Mouse (Mus musculus) CD4-positive, CD25-positive, alpha-beta regulatory T cell, adult 2 months (primary cell): ENCODE data around the gene Il17rd.

ENCODE experiments used
- DNase-seq: peaks from one replicate; pipeline ENCODE4 v3.0.0-alpha.2; 2012; ENCODE audit warnings: low read depth, low spot score

Il17rd gene

GRCm38 (mm10) chr14:27044221-27044966, 5.7 kb downstream of the Il17rd start:
- no peak for DNase-seq

GRCm38 (mm10) chr14:27044967-27045361, 6.2 kb downstream of the Il17rd start:
- peak; percentile 52 for DNase-seq

DNA sequence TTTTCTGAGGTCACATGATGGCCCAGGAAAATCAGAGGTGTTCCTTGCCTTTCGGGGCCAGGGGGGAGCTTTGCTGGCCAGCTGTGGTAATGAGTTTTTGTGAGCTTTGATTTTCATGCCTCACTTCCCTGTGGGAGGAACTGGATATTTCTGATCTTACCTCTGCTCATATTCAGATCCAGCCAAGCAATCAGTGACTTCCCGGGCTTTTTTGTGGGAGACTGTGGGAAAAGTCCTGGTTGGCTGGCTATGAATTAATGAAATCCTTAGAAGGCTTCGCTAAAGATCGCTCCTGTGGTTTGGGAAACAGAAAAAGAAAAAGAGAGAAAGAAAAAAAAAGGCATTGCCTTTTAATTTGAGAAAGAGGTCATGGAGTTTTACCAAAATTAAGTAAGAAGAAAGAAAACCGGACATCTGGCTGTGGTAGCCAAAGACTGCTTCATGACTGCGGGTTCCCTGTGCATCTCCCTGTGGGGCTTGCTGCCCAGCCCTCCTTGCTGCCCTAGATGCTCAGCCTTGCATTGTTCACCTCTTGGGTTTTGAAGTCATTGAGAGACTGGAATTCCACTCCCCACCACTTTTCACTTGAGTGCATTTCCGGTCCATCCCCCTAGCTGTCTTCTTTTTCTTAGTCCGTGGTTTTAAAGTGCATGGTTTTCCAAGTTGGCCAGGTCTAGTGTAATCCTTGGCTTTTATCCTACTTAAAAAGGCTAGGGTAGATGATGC, 9.7 kb downstream of the Il17rd start:
- DNase-seq: no peak

GRCm38 (mm10) chr14:27050043-27050442, 11.3 kb downstream of the Il17rd start:
- no peak for DNase-seq

DNA sequence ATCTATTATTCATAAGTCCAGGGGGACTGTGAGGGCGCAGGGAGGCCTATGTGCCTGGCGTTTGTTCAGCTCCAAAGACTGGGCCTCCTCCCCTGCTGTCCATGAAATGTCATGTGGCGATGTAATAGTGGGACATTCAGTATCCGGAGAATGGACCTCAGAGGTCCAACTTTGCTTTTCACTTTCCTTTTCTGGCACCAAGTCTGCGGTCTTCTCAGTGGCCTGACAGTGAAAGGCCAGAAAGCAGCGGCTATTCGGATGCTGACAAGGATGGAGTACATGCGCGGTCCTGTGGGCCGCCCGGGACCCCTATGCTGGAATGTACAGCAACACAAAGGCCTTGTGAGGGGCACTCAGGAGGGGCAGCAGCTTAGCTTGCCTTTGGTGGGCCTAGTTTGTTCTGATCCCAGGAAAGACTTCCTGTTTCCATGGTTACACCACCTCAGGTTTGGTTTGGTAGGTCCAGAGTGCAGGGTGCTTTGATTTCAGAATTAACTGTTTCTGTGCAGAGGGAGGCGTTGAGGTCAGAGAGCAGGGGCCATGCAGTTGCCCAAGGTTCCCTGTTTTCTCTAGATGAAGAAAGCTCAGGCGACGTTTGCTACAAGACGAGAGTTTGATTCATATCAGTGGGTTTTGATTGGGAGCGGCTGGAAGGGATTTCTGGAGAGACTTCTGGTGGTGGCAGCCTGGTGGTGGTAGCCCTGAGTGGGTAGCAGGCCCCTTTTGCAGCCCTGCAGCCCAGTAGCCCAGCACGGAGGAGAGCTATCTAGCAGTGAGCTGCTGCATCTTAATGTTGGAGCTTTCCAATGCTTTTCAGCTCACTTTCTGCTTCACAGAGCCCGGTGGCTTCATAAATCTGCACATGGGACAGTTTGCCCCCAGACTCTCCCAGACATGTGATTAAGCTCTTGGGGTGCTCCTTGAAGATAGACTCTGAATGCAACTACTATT, 12.1 kb downstream of the Il17rd start:
- no peak for DNase-seq

GRCm38 (mm10) chr14:27051511-27051895, 12.8 kb downstream of the Il17rd start:
- no peak for DNase-seq

GRCm38 (mm10) chr14:27058535-27059223, 19.9 kb downstream of the Il17rd start:
- DNase-seq: no peak

DNA sequence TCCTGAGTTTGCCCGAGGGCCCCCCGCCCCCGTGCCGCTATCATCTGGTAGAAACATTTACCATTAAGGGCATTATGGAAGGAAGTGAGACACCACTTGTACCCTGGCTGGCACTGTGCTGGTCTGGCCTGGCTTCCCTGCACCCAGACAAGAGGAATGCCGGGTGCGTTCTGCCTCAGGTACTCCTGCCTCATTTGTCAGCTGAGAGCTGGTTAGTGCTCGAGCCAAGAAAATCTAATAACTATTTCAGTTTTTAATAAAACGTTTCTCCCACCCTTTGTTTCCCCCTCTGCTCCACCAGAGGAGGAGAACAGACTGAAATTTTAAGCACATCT, 20.4 kb downstream of the Il17rd start:
- no peak for DNase-seq

- DNase-seq: no peak
Measured at GRCm38 (mm10) chr14:27063338-27063737, 24.6 kb downstream of the Il17rd start.

- no peak for DNase-seq
Measured at GRCm38 (mm10) chr14:27066171-27066929, 27.6 kb downstream of the Il17rd start.

- DNase-seq: no peak
Measured at GRCm38 (mm10) chr14:27067866-27068271, 29.1 kb downstream of the Il17rd start.

- no peak for DNase-seq
Measured at GRCm38 (mm10) chr14:27069434-27070097, 30.8 kb downstream of the Il17rd start.

GRCm38 (mm10) chr14:27070128-27070527, 31.4 kb downstream of the Il17rd start:
- no peak for DNase-seq

DNA sequence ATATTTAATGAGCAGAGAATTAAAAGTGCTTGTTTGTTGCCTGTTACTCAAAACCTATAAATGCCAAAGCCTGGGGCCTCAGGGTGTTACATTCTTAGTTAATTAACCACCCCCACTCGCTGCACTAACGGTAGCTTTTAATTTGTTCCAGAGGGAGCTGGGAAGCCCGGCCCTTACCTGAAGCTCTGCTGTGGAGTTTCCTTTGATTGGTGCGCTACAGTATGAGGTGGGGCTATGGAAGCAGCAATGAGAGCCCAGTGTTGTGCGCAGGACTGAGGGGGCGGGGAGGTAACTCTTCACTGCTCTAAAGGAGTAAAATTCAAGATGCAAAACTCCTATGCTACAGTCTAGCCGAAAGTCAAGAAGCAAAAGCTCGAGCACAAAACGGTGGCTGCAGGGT, 32.0 kb downstream of the Il17rd start:
- DNase-seq: no peak

DNA sequence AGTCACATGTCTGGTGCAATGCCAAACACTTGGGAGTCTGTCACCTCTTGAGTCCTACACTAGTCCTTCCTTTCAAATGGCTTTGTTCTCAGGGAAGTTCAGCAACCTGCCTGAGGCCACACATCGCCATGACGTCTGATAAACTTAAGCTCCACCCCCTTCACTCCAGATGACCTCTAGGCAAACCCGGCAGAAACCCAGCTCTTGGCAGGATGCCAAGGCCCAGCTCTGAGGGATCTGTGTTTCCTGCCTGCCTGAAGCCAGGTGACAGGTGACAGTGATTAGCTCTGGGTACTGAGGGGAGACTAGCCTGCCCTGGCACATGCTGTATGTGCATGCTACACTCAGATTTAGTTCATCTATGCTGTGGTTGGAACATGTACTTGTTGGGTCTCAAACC, 33.2 kb downstream of the Il17rd start:
- peak; percentile 31 for DNase-seq

GRCm38 (mm10) chr14:27075084-27075483, 36.3 kb downstream of the Il17rd start:
- DNase-seq: no peak

- no peak for DNase-seq
Measured at GRCm38 (mm10) chr14:27075909-27076521, 37.3 kb downstream of the Il17rd start.

DNA sequence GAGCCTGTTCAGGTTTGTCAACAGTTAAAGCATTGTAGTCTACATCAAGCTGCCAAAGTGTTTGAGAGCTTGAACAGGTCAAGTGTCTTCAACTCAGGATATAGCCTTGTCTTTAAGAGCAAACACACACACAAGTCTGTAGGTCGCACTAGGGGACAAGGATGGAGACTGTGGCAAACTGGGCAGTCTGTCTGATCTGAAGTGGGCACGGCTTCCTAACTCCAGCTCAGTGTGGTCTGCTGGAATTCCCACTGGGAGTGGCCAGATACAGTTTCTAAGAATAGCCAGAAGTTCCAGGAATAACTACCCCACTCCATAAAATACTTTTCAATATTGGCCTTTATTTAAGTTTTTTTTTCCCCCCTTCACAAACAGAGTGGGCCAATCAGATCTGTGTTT, 37.8 kb downstream of the Il17rd start:
- DNase-seq: no peak

DNA sequence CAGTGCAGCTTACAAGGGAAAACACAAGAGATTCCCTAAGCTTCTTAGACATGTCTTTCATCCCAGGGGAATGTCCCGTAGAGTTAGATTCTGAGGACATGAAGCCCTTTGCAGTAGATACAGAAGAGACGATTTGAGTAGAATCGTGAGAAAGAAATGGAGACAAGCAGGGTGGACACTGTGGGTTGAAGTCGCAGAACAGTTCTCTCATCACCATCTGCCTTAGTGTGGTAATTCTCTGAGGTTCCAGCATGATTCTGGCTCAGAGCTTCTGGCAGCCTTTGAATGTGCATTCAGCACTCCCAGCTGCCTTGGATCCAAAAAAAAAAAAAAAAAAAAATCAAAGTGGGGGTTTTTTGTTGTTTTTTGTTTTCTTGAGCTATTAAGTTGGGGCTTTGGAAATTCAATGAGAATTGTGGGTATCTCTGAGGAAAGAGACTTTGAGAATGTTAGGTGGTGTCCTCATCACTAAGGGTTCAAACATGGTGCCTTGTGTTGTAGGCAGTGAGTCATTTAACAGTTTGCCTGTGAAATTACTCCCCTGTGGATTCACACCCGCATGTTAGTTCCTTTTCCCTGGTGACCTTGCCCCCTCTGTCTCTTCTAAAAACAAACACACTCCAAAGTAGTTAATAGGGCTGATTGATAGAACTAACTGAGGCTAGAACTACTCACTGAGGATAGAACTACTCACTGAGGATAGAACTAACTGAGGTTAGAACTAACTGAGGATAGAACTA, 43.0 kb downstream of the Il17rd start:
- no peak for DNase-seq
